Mouse (Mus musculus): ENCODE data around the gene Nmd3. TPM values are rescaled to one million over a fixed set of nuclear protein-coding genes. Genes with fewer than 3 reads are reported as not detected.

Nmd3 gene
- polyA plus RNA-seq, 1 experiment, result 60.2 TPM

- no peak for TF ChIP-seq MAX (IDR thresholded peaks at IDR 0.05; ENCODE audit: low read depth)
- TF ChIP-seq MYOG (IDR thresholded peaks at IDR 0.05; ENCODE audit: control insufficient read depth in 1 of 3, insufficient read depth in 1 of 3, insufficient read length in 2 of 3, low read depth in 2 of 3), result no peak
- no peak for TF ChIP-seq POLR2A (IDR thresholded peaks at IDR 0.05; ENCODE audit: insufficient read length, low read depth)
- no peak for TF ChIP-seq SRF (IDR thresholded peaks at IDR 0.05; ENCODE audit: control insufficient read depth, insufficient read length, low read depth)
- no peak for TF ChIP-seq TCF12 (IDR thresholded peaks at IDR 0.05; ENCODE audit: insufficient read depth, poor library complexity, severe bottlenecking)
- no peak for TF ChIP-seq REST (IDR thresholded peaks at IDR 0.05; ENCODE audit: insufficient read depth, insufficient read length)
- TF ChIP-seq MYOD1 (IDR thresholded peaks at IDR 0.05; ENCODE audit: control insufficient read depth in 1 of 3, insufficient read length in 2 of 3, low read depth in 2 of 3), result no peak
- no peak for TF ChIP-seq USF1 (IDR thresholded peaks at IDR 0.05; ENCODE audit: low read depth)
- no peak for TF ChIP-seq POLR2AphosphoS2 (IDR thresholded peaks at IDR 0.05; ENCODE audit: insufficient read length, low read depth)
- no peak for TF ChIP-seq CEBPB (IDR thresholded peaks at IDR 0.05; ENCODE audit: insufficient read depth, poor library complexity, severe bottlenecking)
- TF ChIP-seq E2F4 (IDR thresholded peaks at IDR 0.05; ENCODE audit: insufficient read depth), result no peak
- TF ChIP-seq TCF3 (IDR thresholded peaks at IDR 0.05; ENCODE audit: insufficient read length, low read depth), result no peak
- Histone ChIP-seq H3K4me2 (ENCODE audit: low read depth) (no peak overlapping the region), H3K36me3 (ENCODE audit: control insufficient read depth, insufficient read depth) (no peaks in the 10 kb centered on the region), H3K4me3 (no peak overlapping the region), H3K79me2 (ENCODE audit: control insufficient read depth, insufficient read depth) (no peaks in the 10 kb centered on the region), H3ac (ENCODE audit: control insufficient read depth, insufficient read length) (no peak overlapping the region), H3K27me3 (ENCODE audit: control insufficient read depth, insufficient read depth, insufficient read length) (no peaks in the 10 kb centered on the region)
Measured at GRCm38 (mm10) chr3:69699851-69700500, 21.8 kb upstream of the Nmd3 start.

GRCm38 (mm10) chr3:69701905-69702304, 19.9 kb upstream of the Nmd3 start:
- H3ac ChIP-seq (ENCODE audit: control insufficient read depth, insufficient read length), result no peak overlapping the region
- no peak for TF ChIP-seq SRF (IDR thresholded peaks at IDR 0.05; ENCODE audit: control insufficient read depth, insufficient read length, low read depth)
- TF ChIP-seq TCF3 (IDR thresholded peaks at IDR 0.05; ENCODE audit: insufficient read length, low read depth), result no peak
- H3K79me2 ChIP-seq (ENCODE audit: control insufficient read depth, insufficient read depth), result no peaks in the 10 kb centered on the region
- no peak overlapping the region for H3K4me2 ChIP-seq (ENCODE audit: low read depth)
- no peaks in the 10 kb centered on the region for H3K27me3 ChIP-seq (ENCODE audit: control insufficient read depth, insufficient read depth, insufficient read length)
- H3K4me3 ChIP-seq, result no peak overlapping the region
- H3K36me3 ChIP-seq (ENCODE audit: control insufficient read depth, insufficient read depth), result no peaks in the 10 kb centered on the region

DNA sequence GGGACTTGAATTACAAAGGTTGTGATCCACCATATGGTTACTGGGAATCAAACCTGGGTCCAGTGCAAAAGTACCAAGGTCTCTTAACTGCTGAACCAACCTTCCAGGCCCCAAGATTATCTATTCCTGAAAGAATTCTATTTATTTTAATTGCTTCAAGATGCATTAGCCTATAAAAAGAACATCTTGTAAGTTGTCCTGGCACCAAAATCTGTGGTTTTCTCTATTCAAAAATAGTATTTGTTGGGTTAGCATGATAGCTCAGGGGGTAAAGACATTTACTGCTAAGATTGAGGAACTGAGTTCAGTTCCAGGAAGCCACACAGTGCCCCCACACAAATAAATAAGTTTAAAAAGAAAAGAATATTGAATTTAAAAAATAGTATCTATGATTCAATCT, 19.4 kb upstream of the Nmd3 start:
- Histone ChIP-seq H3K4me2 (ENCODE audit: low read depth) (no peak overlapping the region), H3K36me3 (ENCODE audit: control insufficient read depth, insufficient read depth) (no peaks in the 10 kb centered on the region), H3K27me3 (ENCODE audit: control insufficient read depth, insufficient read depth, insufficient read length) (no peaks in the 10 kb centered on the region), H3K79me2 (ENCODE audit: control insufficient read depth, insufficient read depth) (no peaks in the 10 kb centered on the region), H3ac (ENCODE audit: control insufficient read depth, insufficient read length) (no peak overlapping the region), H3K4me3 (no peak overlapping the region)
- no peak for TF ChIP-seq POLR2AphosphoS2 (IDR thresholded peaks at IDR 0.05; ENCODE audit: insufficient read length, low read depth)
- TF ChIP-seq MAX (IDR thresholded peaks at IDR 0.05; ENCODE audit: low read depth), result no peak
- TF ChIP-seq SRF (IDR thresholded peaks at IDR 0.05; ENCODE audit: control insufficient read depth, insufficient read length, low read depth), result no peak
- TF ChIP-seq REST (IDR thresholded peaks at IDR 0.05; ENCODE audit: insufficient read depth, insufficient read length), result no peak
- no peak for TF ChIP-seq MYOG (IDR thresholded peaks at IDR 0.05; ENCODE audit: control insufficient read depth in 1 of 3, insufficient read depth in 1 of 3, insufficient read length in 2 of 3, low read depth in 2 of 3)
- no peak for TF ChIP-seq E2F4 (IDR thresholded peaks at IDR 0.05; ENCODE audit: insufficient read depth)
- no peak for TF ChIP-seq TCF3 (IDR thresholded peaks at IDR 0.05; ENCODE audit: insufficient read length, low read depth)
- TF ChIP-seq CEBPB (IDR thresholded peaks at IDR 0.05; ENCODE audit: insufficient read depth, poor library complexity, severe bottlenecking), result no peak
- TF ChIP-seq TCF12 (IDR thresholded peaks at IDR 0.05; ENCODE audit: insufficient read depth, poor library complexity, severe bottlenecking), result no peak
- no peak for TF ChIP-seq USF1 (IDR thresholded peaks at IDR 0.05; ENCODE audit: low read depth)
- TF ChIP-seq POLR2A (IDR thresholded peaks at IDR 0.05; ENCODE audit: insufficient read length, low read depth), result no peak
- no peak for TF ChIP-seq MYOD1 (IDR thresholded peaks at IDR 0.05; ENCODE audit: control insufficient read depth in 1 of 3, insufficient read length in 2 of 3, low read depth in 2 of 3)

DNA sequence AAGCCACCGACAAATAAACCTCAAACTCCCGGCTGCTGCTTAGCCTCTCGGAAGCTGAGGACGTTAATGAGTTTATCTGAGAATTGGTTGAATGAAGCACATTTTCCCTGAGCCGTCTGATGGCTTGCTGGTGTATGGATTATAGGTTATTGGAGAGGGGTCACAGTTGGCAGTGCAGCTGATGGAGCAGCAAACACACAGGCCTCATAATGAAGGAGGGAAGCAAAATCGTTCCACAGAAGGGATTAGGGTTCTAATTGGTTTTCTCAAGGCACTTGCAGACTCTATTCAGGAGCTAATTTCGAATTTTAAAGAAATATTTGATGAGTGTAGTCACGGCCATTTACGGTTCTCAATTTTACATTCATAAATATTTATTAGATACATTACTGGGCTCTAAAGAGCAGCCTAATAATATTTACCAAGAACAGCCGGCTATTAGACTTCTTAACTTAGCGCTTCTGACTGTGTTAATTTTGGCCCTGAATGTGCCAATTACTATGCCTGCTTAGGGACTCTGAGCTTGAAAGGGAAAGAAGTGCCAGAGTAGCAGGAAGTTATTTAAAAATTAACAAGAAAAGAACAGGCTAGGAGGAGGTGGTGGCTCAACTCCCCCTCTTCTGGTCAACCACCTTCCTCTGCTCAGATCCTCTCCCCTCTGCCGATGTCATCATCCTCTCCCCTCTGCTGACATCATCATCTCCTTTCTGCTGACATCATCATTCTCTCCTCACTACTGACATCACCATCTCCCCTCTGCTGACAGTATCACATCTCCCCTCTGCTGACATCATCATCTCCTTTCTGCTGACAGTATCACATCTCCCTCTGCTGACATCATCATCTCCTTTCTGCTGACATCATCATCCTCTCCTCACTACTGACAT, 12.5 kb upstream of the Nmd3 start:
- Histone ChIP-seq H3K4me3 (no peak overlapping the region), H3K27me3 (ENCODE audit: control insufficient read depth, insufficient read depth, insufficient read length) (no peaks in the 10 kb centered on the region)
- TF ChIP-seq CEBPB (IDR thresholded peaks at IDR 0.05; ENCODE audit: insufficient read depth, poor library complexity, severe bottlenecking) (no peak), MYOD1 (IDR thresholded peaks at IDR 0.05; ENCODE audit: control insufficient read depth in 1 of 3, insufficient read length in 2 of 3, low read depth in 2 of 3) (no peak), MAX (IDR thresholded peaks at IDR 0.05; ENCODE audit: low read depth) (no peak), SRF (IDR thresholded peaks at IDR 0.05; ENCODE audit: control insufficient read depth, insufficient read length, low read depth) (no peak), E2F4 (IDR thresholded peaks at IDR 0.05; ENCODE audit: insufficient read depth) (no peak), REST (IDR thresholded peaks at IDR 0.05; ENCODE audit: insufficient read depth, insufficient read length) (no peak), TCF3 (IDR thresholded peaks at IDR 0.05; ENCODE audit: insufficient read length, low read depth) (no peak), POLR2AphosphoS2 (IDR thresholded peaks at IDR 0.05; ENCODE audit: insufficient read length, low read depth) (no peak), POLR2A (IDR thresholded peaks at IDR 0.05; ENCODE audit: insufficient read length, low read depth) (no peak), MYOG (IDR thresholded peaks at IDR 0.05; ENCODE audit: control insufficient read depth in 1 of 3, insufficient read depth in 1 of 3, insufficient read length in 2 of 3, low read depth in 2 of 3) (no peak), TCF12 (IDR thresholded peaks at IDR 0.05; ENCODE audit: insufficient read depth, poor library complexity, severe bottlenecking) (no peak), USF1 (IDR thresholded peaks at IDR 0.05; ENCODE audit: low read depth) (no peak)

More for the DNA sequence above, 12.5 kb upstream of the Nmd3 start:
- Histone ChIP-seq H3K36me3 (ENCODE audit: control insufficient read depth, insufficient read depth) (no peaks in the 10 kb centered on the region), H3ac (ENCODE audit: control insufficient read depth, insufficient read length) (no peak overlapping the region), H3K4me2 (ENCODE audit: low read depth) (no peak overlapping the region), H3K79me2 (ENCODE audit: control insufficient read depth, insufficient read depth) (no peaks in the 10 kb centered on the region)
